Mouse (Mus musculus): ENCODE results near the gene Mga. TPM values are rescaled to one million over a fixed set of nuclear protein-coding genes. Genes with fewer than 3 reads are reported as not detected.
A peak's percentile ranks its signal among the peaks of the same experiment; 100 is the strongest.

Mga gene
- total RNA-seq (2021) = 10 to 100 TPM; 24.3 to 34.5 TPM
- long read RNA-seq, experiment 1, partial matches to known transcripts = 0 of 1 reads
- long read RNA-seq, experiment 1, other reads (novel, unspliced or antisense) = 1 of 1 reads
- long read RNA-seq, experiment 2, partial matches to known transcripts = 0 of 1 reads
- long read RNA-seq, experiment 2, other reads (novel, unspliced or antisense) = 1 of 1 reads

- DNase-seq = peak; percentile 92
Observed at GRCm38 (mm10) chr2:119897090-119897732, at the start of gene Mga. TSS of gene Mga (plus strand) at chr2:119897228.

GRCm38 (mm10) chr2:119853811-119854210, 43.2 kb upstream of the Mga start:
- DNase-seq = no peak

- DNase-seq = no peak
Observed at GRCm38 (mm10) chr2:119855310-119855850, 41.6 kb upstream of the Mga start.

GRCm38 (mm10) chr2:119857341-119857740, 39.7 kb upstream of the Mga start:
- DNase-seq = no peak

GRCm38 (mm10) chr2:119864484-119864883, 32.5 kb upstream of the Mga start:
- no peak for DNase-seq

GRCm38 (mm10) chr2:119872371-119873104, 24.5 kb upstream of the Mga start:
- DNase-seq = peak; percentile 73

GRCm38 (mm10) chr2:119873105-119873464, 23.9 kb upstream of the Mga start:
- peak; percentile 89 for DNase-seq

GRCm38 (mm10) chr2:119875981-119876380, 21.0 kb upstream of the Mga start:
- DNase-seq = no peak

GRCm38 (mm10) chr2:119887201-119887600, 9.8 kb upstream of the Mga start:
- DNase-seq = no peak

- DNase-seq = no peak
Observed at GRCm38 (mm10) chr2:119896553-119897089, 407 bp upstream of the Mga start.

- peak; percentile 69 for DNase-seq
Observed at GRCm38 (mm10) chr2:119898141-119898594, 1.1 kb downstream of the Mga start.

GRCm38 (mm10) chr2:119916007-119916406, 19.0 kb downstream of the Mga start:
- DNase-seq = no peak

- DNase-seq = no peak
Observed at GRCm38 (mm10) chr2:119917631-119918369, 20.8 kb downstream of the Mga start.

GRCm38 (mm10) chr2:119970571-119970970, 73.5 kb downstream of the Mga start:
- no peak for DNase-seq

- no peak for DNase-seq
Observed at GRCm38 (mm10) chr2:119971316-119971715, 74.3 kb downstream of the Mga start.

GRCm38 (mm10) chr2:119971837-119972536, 75.0 kb downstream of the Mga start:
- DNase-seq = peak; percentile 95

GRCm38 (mm10) chr2:119972537-119972879, 75.5 kb downstream of the Mga start, which contains the start of gene Mapkbp1:
TSS of gene Mapkbp1 (plus strand) at chr2:119972699.
- DNase-seq = no peak

- no peak for DNase-seq
Observed at GRCm38 (mm10) chr2:119980343-119980986, 83.4 kb downstream of the Mga start.

GRCm38 (mm10) chr2:119981631-119982030, 84.6 kb downstream of the Mga start:
- no peak for DNase-seq

GRCm38 (mm10) chr2:119985871-119986270, 88.8 kb downstream of the Mga start:
- DNase-seq = no peak

- no peak for DNase-seq
Observed at GRCm38 (mm10) chr2:119986369-119986768, 89.3 kb downstream of the Mga start.
